Mouse (Mus musculus): ENCODE data around the gene Dnal1. TPM values are rescaled to one million over a fixed set of nuclear protein-coding genes. Genes with fewer than 3 reads are reported as not detected.

The Dnal1 gene
- polyA plus RNA-seq, 1 experiment from 2014 or later = 6.8 TPM

- no peak overlapping the region for H3K4me2 ChIP-seq (ENCODE audit: low read depth, low read length, severe bottlenecking)
- H3K36me3 ChIP-seq (ENCODE audit: control insufficient read depth, insufficient read depth, low read length) = no peaks in the 10 kb centered on the region; the same call in 1 of the 2 replicates
- ATAC-seq (replicated peaks; ENCODE audit: low FRiP score) (no peak), DNase-seq (ENCODE audit: low spot score) (no peak)
- no peaks in the 10 kb centered on the region for H3K4me1 ChIP-seq (replicated peaks; ENCODE audit: control insufficient read depth, insufficient read depth, low read length)
- 73% methylated on average over 8 of the region's 8 CpGs for WGBS
- no peaks in the 10 kb centered on the region for H3K27me3 ChIP-seq (ENCODE audit: control insufficient read depth, insufficient read depth, low read length)
- H3K4me3 ChIP-seq (ENCODE audit: low read depth, low read length) = no peak overlapping the region
- H3K9me3 ChIP-seq (ENCODE audit: control insufficient read depth, low read length) = no peaks in the 10 kb centered on the region
- H3K9ac ChIP-seq (ENCODE audit: low read length) = no peak overlapping the region
- no peak overlapping the region for H3K27ac ChIP-seq (ENCODE audit: low read depth, low read length)
Observed at GRCm38 (mm10) chr12:84161116-84161515, 47.0 kb downstream of the Dnal1 start.

GRCm38 (mm10) chr12:84161616-84162433 is 47.7 kb downstream of the Dnal1 start:
- DNase-seq (ENCODE audit: low spot score) (no peak), ATAC-seq (replicated peaks; ENCODE audit: low FRiP score) (no peak)
- Histone ChIP-seq H3K9ac (ENCODE audit: low read length) (no peak overlapping the region), H3K27me3 (ENCODE audit: control insufficient read depth, insufficient read depth, low read length) (no peaks in the 10 kb centered on the region), H3K4me1 (replicated peaks; ENCODE audit: control insufficient read depth, insufficient read depth, low read length) (no peaks in the 10 kb centered on the region), H3K4me2 (ENCODE audit: low read depth, low read length, severe bottlenecking) (no peak overlapping the region), H3K36me3 (ENCODE audit: control insufficient read depth, insufficient read depth, low read length) (no peaks in the 10 kb centered on the region; the same call in 1 of the 2 replicates), H3K9me3 (ENCODE audit: control insufficient read depth, low read length) (no peaks in the 10 kb centered on the region), H3K27ac (ENCODE audit: low read depth, low read length) (no peak overlapping the region), H3K4me3 (ENCODE audit: low read depth, low read length) (no peak overlapping the region)
- 74% methylated on average over 14 of the region's 14 CpGs for WGBS

GRCm38 (mm10) chr12:84163133-84163532 is 49.0 kb downstream of the Dnal1 start:
- Histone ChIP-seq H3K4me2 (ENCODE audit: low read depth, low read length, severe bottlenecking) (no peak overlapping the region), H3K27ac (ENCODE audit: low read depth, low read length) (no peak overlapping the region), H3K9me3 (ENCODE audit: control insufficient read depth, low read length) (no peaks in the 10 kb centered on the region), H3K36me3 (ENCODE audit: control insufficient read depth, insufficient read depth, low read length) (no peaks in the 10 kb centered on the region; the same call in 1 of the 2 replicates), H3K4me3 (ENCODE audit: low read depth, low read length) (no peak overlapping the region), H3K9ac (ENCODE audit: low read length) (no peak overlapping the region), H3K27me3 (ENCODE audit: control insufficient read depth, insufficient read depth, low read length) (no peaks in the 10 kb centered on the region), H3K4me1 (replicated peaks; ENCODE audit: control insufficient read depth, insufficient read depth, low read length) (no peaks in the 10 kb centered on the region)
- ATAC-seq (replicated peaks; ENCODE audit: low FRiP score) = no peak
- no peak for DNase-seq (ENCODE audit: low spot score)
- 92% methylated on average over 9 of the region's 9 CpGs for WGBS

- no peaks in the 10 kb centered on the region for H3K4me1 ChIP-seq (replicated peaks; ENCODE audit: control insufficient read depth, insufficient read depth, low read length)
- H3K4me2 ChIP-seq (ENCODE audit: low read depth, low read length, severe bottlenecking) = no peak overlapping the region
- no peaks in the 10 kb centered on the region; the same call in 1 of the 2 replicates for H3K36me3 ChIP-seq (ENCODE audit: control insufficient read depth, insufficient read depth, low read length)
- H3K9me3 ChIP-seq (ENCODE audit: control insufficient read depth, low read length) = no peaks in the 10 kb centered on the region
- H3K9ac ChIP-seq (ENCODE audit: low read length) = no peak overlapping the region
- H3K27me3 ChIP-seq (ENCODE audit: control insufficient read depth, insufficient read depth, low read length) = no peaks in the 10 kb centered on the region
- no peak for DNase-seq (ENCODE audit: low spot score)
- WGBS = 91% methylated on average over 11 of the region's 11 CpGs
- no peak overlapping the region for H3K4me3 ChIP-seq (ENCODE audit: low read depth, low read length)
- ATAC-seq (replicated peaks; ENCODE audit: low FRiP score) = no peak
- no peak overlapping the region for H3K27ac ChIP-seq (ENCODE audit: low read depth, low read length)
Observed at GRCm38 (mm10) chr12:84163586-84164110, 49.5 kb downstream of the Dnal1 start.

- WGBS = 73% methylated on average over 8 of the region's 8 CpGs
- H3K27ac ChIP-seq (ENCODE audit: low read depth, low read length) = no peak overlapping the region
- no peaks in the 10 kb centered on the region for H3K4me1 ChIP-seq (replicated peaks; ENCODE audit: control insufficient read depth, insufficient read depth, low read length)
- H3K4me2 ChIP-seq (ENCODE audit: low read depth, low read length, severe bottlenecking) = no peak overlapping the region
- no peak overlapping the region for H3K4me3 ChIP-seq (ENCODE audit: low read depth, low read length)
- H3K36me3 ChIP-seq (ENCODE audit: control insufficient read depth, insufficient read depth, low read length) = no peaks in the 10 kb centered on the region; the same call in 1 of the 2 replicates
- no peak overlapping the region for H3K9ac ChIP-seq (ENCODE audit: low read length)
- DNase-seq (ENCODE audit: low spot score) (no peak), ATAC-seq (replicated peaks; ENCODE audit: low FRiP score) (no peak)
- H3K9me3 ChIP-seq (ENCODE audit: control insufficient read depth, low read length) = no peaks in the 10 kb centered on the region
- H3K27me3 ChIP-seq (ENCODE audit: control insufficient read depth, insufficient read depth, low read length) = no peaks in the 10 kb centered on the region
Observed at GRCm38 (mm10) chr12:84165631-84166373, 51.6 kb downstream of the Dnal1 start.

GRCm38 (mm10) chr12:84170610-84171009 is 56.4 kb downstream of the Dnal1 start:
- Histone ChIP-seq H3K4me1 (replicated peaks; ENCODE audit: control insufficient read depth, insufficient read depth, low read length) (no peaks in the 10 kb centered on the region; the same call in 1 of the 2 replicates), H3K36me3 (ENCODE audit: control insufficient read depth, insufficient read depth, low read length) (peaks cover 4% of the 10 kb centered on the region; the same call in 1 of the 2 replicates), H3K9me3 (ENCODE audit: control insufficient read depth, low read length) (no peaks in the 10 kb centered on the region), H3K4me2 (ENCODE audit: low read depth, low read length, severe bottlenecking) (no peak overlapping the region), H3K9ac (ENCODE audit: low read length) (no peak overlapping the region), H3K27ac (ENCODE audit: low read depth, low read length) (no peak overlapping the region), H3K27me3 (ENCODE audit: control insufficient read depth, insufficient read depth, low read length) (no peaks in the 10 kb centered on the region), H3K4me3 (ENCODE audit: low read depth, low read length) (no peak overlapping the region)
- ATAC-seq (replicated peaks; ENCODE audit: low FRiP score) (no peak), DNase-seq (ENCODE audit: low spot score) (no peak)
- 93% methylated on average over 10 of the region's 10 CpGs for WGBS

- ATAC-seq (replicated peaks; ENCODE audit: low FRiP score) = no peak
- H3K27me3 ChIP-seq (ENCODE audit: control insufficient read depth, insufficient read depth, low read length) = no peaks in the 10 kb centered on the region
- WGBS = 97% methylated on average over 3 of the region's 3 CpGs
Observed at GRCm38 (mm10) chr12:84172216-84172615, 58.0 kb downstream of the Dnal1 start.

GRCm38 (mm10) chr12:84172862-84173261 is 58.7 kb downstream of the Dnal1 start:
- Histone ChIP-seq H3K4me2 (ENCODE audit: low read depth, low read length, severe bottlenecking) (no peak overlapping the region), H3K9me3 (ENCODE audit: control insufficient read depth, low read length) (no peaks in the 10 kb centered on the region), H3K27ac (ENCODE audit: low read depth, low read length) (no peak overlapping the region), H3K4me1 (replicated peaks; ENCODE audit: control insufficient read depth, insufficient read depth, low read length) (peaks cover 20% of the 10 kb centered on the region), H3K36me3 (ENCODE audit: control insufficient read depth, insufficient read depth, low read length) (peaks cover 4% of the 10 kb centered on the region; the same call in 1 of the 2 replicates), H3K9ac (ENCODE audit: low read length) (no peak overlapping the region), H3K4me3 (ENCODE audit: low read depth, low read length) (no peak overlapping the region), H3K27me3 (ENCODE audit: control insufficient read depth, insufficient read depth, low read length) (no peaks in the 10 kb centered on the region)
- 94% methylated on average over 17 of the region's 17 CpGs for WGBS
- peak; percentile 50 for DNase-seq (ENCODE audit: low spot score)
- no peak for ATAC-seq (replicated peaks; ENCODE audit: low FRiP score)

More at GRCm38 (mm10) chr12:84172216-84172615, 58.0 kb downstream of the Dnal1 start:
- no peak overlapping the region for H3K9ac ChIP-seq (ENCODE audit: low read length)
- no peak overlapping the region for H3K27ac ChIP-seq (ENCODE audit: low read depth, low read length)
- H3K9me3 ChIP-seq (ENCODE audit: control insufficient read depth, low read length) = no peaks in the 10 kb centered on the region
- no peak overlapping the region for H3K4me3 ChIP-seq (ENCODE audit: low read depth, low read length)
- peaks cover 14% of the 10 kb centered on the region for H3K4me1 ChIP-seq (replicated peaks; ENCODE audit: control insufficient read depth, insufficient read depth, low read length)
- no peak for DNase-seq (ENCODE audit: low spot score)
- H3K4me2 ChIP-seq (ENCODE audit: low read depth, low read length, severe bottlenecking) = no peak overlapping the region
- peaks cover 4% of the 10 kb centered on the region; the same call in 1 of the 2 replicates for H3K36me3 ChIP-seq (ENCODE audit: control insufficient read depth, insufficient read depth, low read length)
